Mouse (Mus musculus) stomach, embryonic 15.5 days (tissue): Measurements from ENCODE around the gene Nemf. TPM values are rescaled to one million over a fixed set of nuclear protein-coding genes. Genes with fewer than 3 reads are reported as not detected.

Source experiments
- ATAC-seq: fragments of 200-750 bp; cut with Nextera tagmentation; 2 replicates; pipeline ENCODE4 v1.8.0; 2017; ENCODE audit warnings: low read depth, moderate number of reproducible peaks, moderate TSS enrichment; ENCODE audit not compliant: insufficient read depth, low FRiP score
- H3K27ac ChIP-seq: fragments of 300-500 bp; sonication (generic); 2 replicates; pipeline ENCODE4 v1.5.1; 2015; ENCODE audit warnings: mild to moderate bottlenecking, inconsistent platforms
- H3K27me3 ChIP-seq: fragments of 300-500 bp; sonication (generic); replicated peaks from 2 replicates; pipeline ENCODE4 v1.6.1; 2015; ENCODE audit warnings: inconsistent platforms
- H3K36me3 ChIP-seq: fragments of 300-500 bp; sonication (generic); 2 replicates; pipeline ENCODE4 v1.6.1; 2015; ENCODE audit warnings: inconsistent platforms
- H3K4me1 ChIP-seq: fragments of 300-500 bp; sonication (generic); 2 replicates; pipeline ENCODE4 v1.6.1; 2015; ENCODE audit warnings: inconsistent platforms
- H3K4me2 ChIP-seq: fragments of 300-500 bp; sonication (generic); 2 replicates; pipeline ENCODE4 v1.6.1; 2015; ENCODE audit warnings: mild to moderate bottlenecking, inconsistent platforms
- H3K4me3 ChIP-seq: fragments of 300-500 bp; sonication (generic); replicated peaks from 2 replicates; pipeline ENCODE4 v1.5.1; 2015; ENCODE audit warnings: inconsistent platforms
- H3K9ac ChIP-seq: fragments of 300-500 bp; sonication (generic); 2 replicates; pipeline ENCODE4 v1.6.1; 2015; ENCODE audit warnings: inconsistent platforms
- H3K9me3 ChIP-seq: fragments of 300-500 bp; sonication (generic); 2 replicates; pipeline ENCODE4 v1.6.1; 2016; ENCODE audit warnings: inconsistent platforms
- WGBS: fragments of 180-500 bp; shearing (Covaris S2); methylation state at CpG from one replicate; pipeline ENCODE4 v1.1.7; 2015; 5-methylcytosine and 5-hydroxymethylcytosine counted together
- microRNA-seq: library from miRNA; unstranded; fragments of <30 nt; microRNA quantifications from one replicate; pipeline ENCODE4, GENCODE M21; 2016
- polyA plus RNA-seq: library from polyadenylated mRNA; unstranded; fragments of >200 nt; fragmentation: Nextera tagmentation; extraction: Ambion mirVana; gene quantifications from 2 replicates; pipeline ENCODE4 v1.2.1, GENCODE M21; 2015

Nemf gene
- polyA plus RNA-seq, 1 experiment from 2014 or later: 92.1 TPM

- Histone ChIP-seq H3K27ac (no peak overlapping the region), H3K4me1 (no peaks in the 10 kb centered on the region), H3K27me3 (no peaks in the 10 kb centered on the region), H3K36me3 (no peaks in the 10 kb centered on the region), H3K4me3 (no peak overlapping the region), H3K4me2 (no peak overlapping the region), H3K9ac (no peak overlapping the region), H3K9me3 (no peaks in the 10 kb centered on the region)
- ATAC-seq: no peak
- WGBS: 85% methylated on average over 3 of the region's 3 CpGs
Observed at GRCm38 (mm10) chr12:69280915-69281314, 76.0 kb downstream of the Nemf start.

- H3K9ac ChIP-seq: no peak overlapping the region
- no peak for ATAC-seq
- no peak overlapping the region for H3K4me3 ChIP-seq
- 32% methylated on average over 1 of the region's 1 CpGs for WGBS
- no peak overlapping the region for H3K27ac ChIP-seq
- H3K36me3 ChIP-seq: no peaks in the 10 kb centered on the region
- no peaks in the 10 kb centered on the region for H3K27me3 ChIP-seq
- no peaks in the 10 kb centered on the region for H3K9me3 ChIP-seq
- no peaks in the 10 kb centered on the region for H3K4me1 ChIP-seq
- no peak overlapping the region for H3K4me2 ChIP-seq
Observed at GRCm38 (mm10) chr12:69279931-69280469, 77.0 kb downstream of the Nemf start.

- ATAC-seq: no peak
- no peaks in the 10 kb centered on the region for H3K9me3 ChIP-seq
- H3K27ac ChIP-seq: no peak overlapping the region
- no peak overlapping the region for H3K4me3 ChIP-seq
- 83% methylated on average over 2 of the region's 2 CpGs for WGBS
- H3K36me3 ChIP-seq: no peaks in the 10 kb centered on the region
- H3K4me2 ChIP-seq: no peak overlapping the region
- no peaks in the 10 kb centered on the region for H3K27me3 ChIP-seq
- no peak overlapping the region for H3K9ac ChIP-seq
- H3K4me1 ChIP-seq: no peaks in the 10 kb centered on the region
Observed at GRCm38 (mm10) chr12:69268956-69269355, 88.0 kb downstream of the Nemf start.

- no peak overlapping the region for H3K4me3 ChIP-seq
- no peaks in the 10 kb centered on the region for H3K27me3 ChIP-seq
- H3K4me2 ChIP-seq: no peak overlapping the region
- no peaks in the 10 kb centered on the region for H3K9me3 ChIP-seq
- H3K36me3 ChIP-seq: no peaks in the 10 kb centered on the region
- no peak overlapping the region for H3K27ac ChIP-seq
- ATAC-seq: no peak
- WGBS: 73% methylated on average over 11 of the region's 11 CpGs
- no peaks in the 10 kb centered on the region for H3K4me1 ChIP-seq
- H3K9ac ChIP-seq: no peak overlapping the region
Observed at GRCm38 (mm10) chr12:69267956-69268632, 88.9 kb downstream of the Nemf start.

GRCm38 (mm10) chr12:69265031-69265430 is 91.9 kb downstream of the Nemf start:
- H3K27ac ChIP-seq: no peak overlapping the region
- no peak for ATAC-seq
- no peaks in the 10 kb centered on the region for H3K4me1 ChIP-seq
- no peak overlapping the region for H3K4me3 ChIP-seq
- no peaks in the 10 kb centered on the region for H3K27me3 ChIP-seq
- H3K36me3 ChIP-seq: no peaks in the 10 kb centered on the region
- 88% methylated on average over 3 of the region's 3 CpGs for WGBS
- no peak overlapping the region for H3K4me2 ChIP-seq
- H3K9me3 ChIP-seq: no peaks in the 10 kb centered on the region
- H3K9ac ChIP-seq: no peak overlapping the region

GRCm38 (mm10) chr12:69262251-69262650 is 94.7 kb downstream of the Nemf start:
- no peaks in the 10 kb centered on the region for H3K4me1 ChIP-seq
- no peak overlapping the region for H3K4me2 ChIP-seq
- no peak overlapping the region for H3K9ac ChIP-seq
- no peaks in the 10 kb centered on the region for H3K9me3 ChIP-seq
- no peak for ATAC-seq
- no peaks in the 10 kb centered on the region for H3K27me3 ChIP-seq
- H3K27ac ChIP-seq: no peak overlapping the region
- no peak overlapping the region for H3K4me3 ChIP-seq
- 93% methylated on average over 5 of the region's 5 CpGs for WGBS
- H3K36me3 ChIP-seq: no peaks in the 10 kb centered on the region

Small RNA genes within 50 kb of the gene (microRNA-seq; reads per million reads assigned to microRNA genes)
- gene Gm47299 (not detected), gene Gm47305 (not detected)

Other genes with a start within 250 kb of the Nemf start
- gene Rps29, start 198.0 kb downstream of the Nemf start, polyA plus RNA-seq: 1,494 and 1,720 TPM in 2 replicates
- 19.3 and 19.9 TPM in 2 replicates for gene Lrr1, start 188.4 kb downstream of the Nemf start, polyA plus RNA-seq
- 720 and 730 TPM in 2 replicates for gene Rpl36al, start 173.1 kb downstream of the Nemf start, polyA plus RNA-seq
- gene Mgat2, start 173.0 kb downstream of the Nemf start, polyA plus RNA-seq: 63.6 and 67.4 TPM in 2 replicates
- gene Gm49383, start 160.1 kb downstream of the Nemf start, polyA plus RNA-seq: 26.4 and 28.3 TPM in 2 replicates
- gene Dnaaf2, start 158.7 kb downstream of the Nemf start, polyA plus RNA-seq: 9.9 and 10.0 TPM in 2 replicates
- 21.5 and 25.9 TPM in 2 replicates for gene Gm49384, start 152.9 kb downstream of the Nemf start, polyA plus RNA-seq
- 24.3 and 27.1 TPM in 2 replicates for gene Pole2, start 129.0 kb downstream of the Nemf start, polyA plus RNA-seq
- 9.0 and 9.2 TPM in 2 replicates for gene Klhdc1, start 116.0 kb downstream of the Nemf start, polyA plus RNA-seq
- 110 and 119 TPM in 2 replicates for gene Klhdc2, start 60.5 kb downstream of the Nemf start, polyA plus RNA-seq
- gene Arf6, start 15.0 kb upstream of the Nemf start, polyA plus RNA-seq: 59.4 and 63.7 TPM in 2 replicates
- 2.3 TPM in 2 replicates for gene Gm9887, start 15.3 kb upstream of the Nemf start, polyA plus RNA-seq
- gene Vcpkmt, start 225.9 kb upstream of the Nemf start, polyA plus RNA-seq: 27.5 and 29.7 TPM in 2 replicates